Mouse (Mus musculus): ENCODE measurements around the gene Psmg4. TPM values are rescaled to one million over a fixed set of nuclear protein-coding genes. Genes with fewer than 3 reads are reported as not detected.

Gene Psmg4
- polyA plus RNA-seq, 1 experiment from 2014 or later = 134 TPM

- Histone ChIP-seq H3K4me1 (peaks cover 11% of the 10 kb centered on the region), H3K9me3 (no peaks in the 10 kb centered on the region), H3K4me2 (no peak overlapping the region), H3K9ac (no peak overlapping the region), H3K36me3 (replicated peaks) (peaks cover 24% of the 10 kb centered on the region), H3K4me3 (replicated peaks) (no peak overlapping the region), H3K27me3 (no peaks in the 10 kb centered on the region), H3K27ac (0 out of 2 replicates have a peak overlapping the region, but pooled peaks have one; percentile 37)
- WGBS = 56% methylated on average over 3 of the region's 3 CpGs
- ATAC-seq (ENCODE audit: low FRiP score) = no peak
These were observed 56.0 kb downstream of the Psmg4 start for GRCm38 (mm10) chr13:34218776-34219175.

GRCm38 (mm10) chr13:34219728-34220127 lies 57.0 kb downstream of the Psmg4 start:
- Histone ChIP-seq H3K9me3 (no peaks in the 10 kb centered on the region), H3K36me3 (replicated peaks) (peaks cover 23% of the 10 kb centered on the region), H3K4me1 (peaks cover 18% of the 10 kb centered on the region), H3K27ac (no peak overlapping the region), H3K27me3 (no peaks in the 10 kb centered on the region), H3K9ac (no peak overlapping the region), H3K4me2 (no peak overlapping the region), H3K4me3 (replicated peaks) (no peak overlapping the region)
- no peak for ATAC-seq (ENCODE audit: low FRiP score)
- 87% methylated on average over 3 of the region's 3 CpGs for WGBS

GRCm38 (mm10) chr13:34222985-34223384 lies 60.2 kb downstream of the Psmg4 start:
- Histone ChIP-seq H3K4me3 (replicated peaks) (no peak overlapping the region), H3K9me3 (no peaks in the 10 kb centered on the region), H3K9ac (no peak overlapping the region), H3K4me1 (peaks cover 45% of the 10 kb centered on the region), H3K27me3 (no peaks in the 10 kb centered on the region), H3K27ac (peak overlapping the region; percentile 53; the same call in 1 of the 2 replicates), H3K4me2 (no peak overlapping the region), H3K36me3 (replicated peaks) (peaks cover 17% of the 10 kb centered on the region)
- no peak for ATAC-seq (ENCODE audit: low FRiP score)
- WGBS = 55% methylated on average over 7 of the region's 7 CpGs

- Histone ChIP-seq H3K27ac (no peak overlapping the region), H3K9ac (no peak overlapping the region), H3K4me1 (peaks cover 65% of the 10 kb centered on the region), H3K4me2 (no peak overlapping the region), H3K9me3 (no peaks in the 10 kb centered on the region), H3K27me3 (no peaks in the 10 kb centered on the region), H3K36me3 (replicated peaks) (no peaks in the 10 kb centered on the region), H3K4me3 (replicated peaks) (no peak overlapping the region)
- 20% methylated on average over 1 of the region's 1 CpGs for WGBS
- no peak for ATAC-seq (ENCODE audit: low FRiP score)
These were observed 64.2 kb downstream of the Psmg4 start for GRCm38 (mm10) chr13:34226940-34227339.

Other genes starting within 250 kb of the Psmg4 start
- gene Nqo2, start 198.3 kb upstream of the Psmg4 start, polyA plus RNA-seq (2016; fragmentation: Nextera tagmentation; extraction: Ambion mirVana) = 9.4 and 10.5 TPM in 2 replicates
- 7.6 and 9.0 TPM in 2 replicates for gene Ripk1, start 160.6 kb upstream of the Psmg4 start, polyA plus RNA-seq (2016; fragmentation: Nextera tagmentation; extraction: Ambion mirVana)
- gene Serpinb6a, start 160.2 kb upstream of the Psmg4 start, polyA plus RNA-seq (2016; fragmentation: Nextera tagmentation; extraction: Ambion mirVana) = 27.7 and 36.6 TPM in 2 replicates
- 35.0 and 38.2 TPM in 2 replicates for gene Bphl, start 125.4 kb upstream of the Psmg4 start, polyA plus RNA-seq (2016; fragmentation: Nextera tagmentation; extraction: Ambion mirVana)
- 397 and 403 TPM in 2 replicates for gene Tubb2a, start 85.0 kb upstream of the Psmg4 start, polyA plus RNA-seq (2016; fragmentation: Nextera tagmentation; extraction: Ambion mirVana)
- gene Tubb2b, start 32.5 kb upstream of the Psmg4 start, polyA plus RNA-seq (2016; fragmentation: Nextera tagmentation; extraction: Ambion mirVana) = 311 and 346 TPM in 2 replicates
- gene Slc22a23, start 182.2 kb downstream of the Psmg4 start, polyA plus RNA-seq (2016; fragmentation: Nextera tagmentation; extraction: Ambion mirVana) = 16.4 and 19.7 TPM in 2 replicates

Measured in forebrain, embryonic 12.5 days (tissue).